Mouse (Mus musculus): Measurements from ENCODE around the gene Hoxa4. TPM values are rescaled to one million over a fixed set of nuclear protein-coding genes. Genes with fewer than 3 reads are reported as not detected.

Hoxa4 gene
- polyA plus RNA-seq, 1 experiment from 2014 or later, result 0.13 TPM

DNA sequence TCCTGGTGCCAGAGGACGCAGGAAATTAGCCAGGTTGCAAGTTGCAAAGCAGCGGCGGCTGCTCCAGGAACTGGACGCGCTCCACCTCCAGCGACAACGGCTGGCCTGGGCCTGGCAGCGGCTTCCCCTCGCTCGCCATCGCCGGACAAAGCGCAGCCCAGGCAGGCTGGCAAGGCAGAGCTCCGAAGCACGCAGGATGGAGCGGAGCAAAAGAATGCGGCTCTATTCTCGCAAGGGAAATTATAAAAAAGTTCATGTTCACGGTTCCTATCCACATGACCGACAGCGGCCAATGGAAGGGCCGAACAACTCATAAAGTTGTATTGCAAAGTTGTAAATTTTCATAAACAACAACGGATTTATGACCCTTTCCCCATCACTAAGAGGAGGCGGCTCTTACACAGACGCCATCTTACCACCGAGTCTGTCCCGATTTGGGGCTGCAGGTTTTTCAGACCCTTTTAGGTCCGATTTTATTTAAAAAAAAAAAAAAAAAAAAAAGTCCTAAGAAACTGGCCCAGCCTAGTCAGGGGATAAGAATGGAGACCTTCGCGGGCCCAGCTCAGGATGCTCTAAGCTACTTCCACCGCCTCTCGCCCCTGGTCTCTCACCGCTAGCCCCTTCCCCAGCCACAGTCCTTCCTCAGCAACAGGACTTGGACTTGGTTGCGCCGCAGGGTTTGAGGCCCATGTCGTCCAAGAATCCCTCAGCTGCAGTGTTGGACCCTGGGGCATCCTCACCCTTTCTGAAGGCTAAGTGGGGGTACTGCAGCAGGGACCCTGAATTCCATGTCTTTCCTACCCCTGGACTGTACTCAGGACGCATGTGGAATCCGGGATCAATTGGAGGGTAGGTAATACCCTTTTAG lies 21.8 kb upstream of the Hoxa4 start, which contains the start of the genes Hoxa3 and Gm28308:
Gene Hoxa3 (minus strand): TSS at position 218 of the 868 bp plus-strand sequence.
Gene Gm28308 (minus strand): TSS at position 221 of the 868 bp plus-strand sequence.
- ATAC-seq (no peak), DNase-seq (no peak)
- H3K36me3 ChIP-seq (replicated peaks; ENCODE audit: insufficient read depth, low read length), result no peaks in the 10 kb centered on the region
- WGBS (ENCODE audit: insufficient replicate concordance), result 4% methylated on average over 38 of the region's 38 CpGs
- H3K9me3 ChIP-seq (ENCODE audit: low read length), result no peaks in the 10 kb centered on the region
- peaks cover 98% of the 10 kb centered on the region for H3K27me3 ChIP-seq (ENCODE audit: insufficient read depth, low read length)
- no peak within 1 kb of the TSS for H3K27ac ChIP-seq (ENCODE audit: low read depth)
- TF ChIP-seq EP300 (IDR thresholded peaks at IDR 0.05; ENCODE audit: low read depth) (no peak), CTCF (IDR thresholded peaks at IDR 0.05; ENCODE audit: low read depth) (no peak)
- H3K4me2 ChIP-seq (ENCODE audit: low read depth, low read length), result peak within 1 kb of the TSS; percentile 49
- H3K4me3 ChIP-seq (ENCODE audit: low read depth, low read length), result peak within 1 kb of the TSS; percentile 35
- H3K4me1 ChIP-seq (ENCODE audit: insufficient read depth), result peaks cover 8% of the 10 kb centered on the region
- H3K9ac ChIP-seq (replicated peaks), result no peak within 1 kb of the TSS

DNA sequence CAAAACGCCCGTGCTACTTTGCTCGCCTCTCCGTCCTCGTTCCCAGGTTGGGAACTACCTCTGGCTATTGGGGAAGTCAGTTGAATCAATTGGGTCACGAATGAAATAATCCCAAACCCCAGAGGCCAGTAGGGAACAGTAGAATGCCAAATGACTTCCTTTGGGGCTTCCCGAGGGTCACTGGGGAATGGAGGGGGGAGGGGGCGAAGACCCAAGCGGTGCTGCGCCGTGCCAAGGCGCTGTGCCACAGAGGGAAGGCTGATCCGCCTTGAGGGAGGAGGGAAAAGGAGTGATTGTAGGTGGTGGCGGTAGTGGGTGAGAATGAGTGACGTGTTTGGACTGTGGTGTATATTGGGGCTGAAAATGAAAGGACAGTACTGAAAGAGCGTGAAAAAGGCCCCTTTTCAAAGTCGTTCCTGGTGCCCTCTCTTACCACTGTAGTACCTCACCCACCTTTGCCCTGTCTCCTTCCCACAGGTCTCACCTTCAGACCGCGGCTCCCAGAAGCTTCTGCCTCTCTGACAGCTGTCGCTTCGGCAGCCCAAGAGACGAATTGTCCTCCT lies 21.1 kb upstream of the Hoxa4 start:
- Histone ChIP-seq H3K4me2 (ENCODE audit: low read depth, low read length) (peak overlapping the region; percentile 49), H3K27me3 (ENCODE audit: insufficient read depth, low read length) (peaks cover 98% of the 10 kb centered on the region), H3K9me3 (ENCODE audit: low read length) (no peaks in the 10 kb centered on the region), H3K36me3 (replicated peaks; ENCODE audit: insufficient read depth, low read length) (no peaks in the 10 kb centered on the region), H3K27ac (ENCODE audit: low read depth) (no peak overlapping the region), H3K4me3 (ENCODE audit: low read depth, low read length) (peak overlapping the region; percentile 35), H3K9ac (replicated peaks) (no peak overlapping the region), H3K4me1 (ENCODE audit: insufficient read depth) (peaks cover 9% of the 10 kb centered on the region)
- 2% methylated on average over 22 of the region's 22 CpGs for WGBS (ENCODE audit: insufficient replicate concordance)
- ATAC-seq, result no peak
- DNase-seq, result no peak
- no peak for TF ChIP-seq EP300 (IDR thresholded peaks at IDR 0.05; ENCODE audit: low read depth)
- no peak for TF ChIP-seq CTCF (IDR thresholded peaks at IDR 0.05; ENCODE audit: low read depth)

DNA sequence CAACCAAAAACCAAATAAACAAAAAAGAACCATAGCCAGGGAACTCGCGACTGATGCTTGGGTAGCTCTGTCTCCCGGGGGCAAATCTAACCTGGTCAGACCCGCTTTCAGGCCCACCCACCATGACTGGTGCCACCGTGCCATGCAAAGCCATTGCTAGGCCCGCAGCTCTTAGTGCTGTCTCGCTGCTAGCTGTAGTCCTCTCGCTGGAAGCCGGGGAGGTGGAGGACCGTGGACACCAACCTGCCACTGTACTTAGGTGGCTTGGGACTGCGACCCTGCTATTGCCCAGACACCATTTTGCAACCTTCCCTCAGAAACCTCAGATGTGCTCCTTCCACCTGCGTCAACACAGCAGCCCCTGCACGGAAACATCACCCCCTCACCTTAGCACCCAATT lies 20.4 kb upstream of the Hoxa4 start:
- Histone ChIP-seq H3K27me3 (ENCODE audit: insufficient read depth, low read length) (peaks cover 98% of the 10 kb centered on the region), H3K9ac (replicated peaks) (no peak overlapping the region), H3K4me2 (ENCODE audit: low read depth, low read length) (peak overlapping the region; percentile 49), H3K4me3 (ENCODE audit: low read depth, low read length) (peak overlapping the region; percentile 6; the same call in 1 of the 2 replicates), H3K27ac (ENCODE audit: low read depth) (no peak overlapping the region), H3K4me1 (ENCODE audit: insufficient read depth) (peaks cover 4% of the 10 kb centered on the region; the same call in 1 of the 2 replicates), H3K36me3 (replicated peaks; ENCODE audit: insufficient read depth, low read length) (no peaks in the 10 kb centered on the region), H3K9me3 (ENCODE audit: low read length) (no peaks in the 10 kb centered on the region)
- no peak for ATAC-seq
- DNase-seq, result no peak
- 2% methylated on average over 13 of the region's 13 CpGs for WGBS (ENCODE audit: insufficient replicate concordance)
- TF ChIP-seq EP300 (IDR thresholded peaks at IDR 0.05; ENCODE audit: low read depth), result no peak
- no peak for TF ChIP-seq CTCF (IDR thresholded peaks at IDR 0.05; ENCODE audit: low read depth)

DNA sequence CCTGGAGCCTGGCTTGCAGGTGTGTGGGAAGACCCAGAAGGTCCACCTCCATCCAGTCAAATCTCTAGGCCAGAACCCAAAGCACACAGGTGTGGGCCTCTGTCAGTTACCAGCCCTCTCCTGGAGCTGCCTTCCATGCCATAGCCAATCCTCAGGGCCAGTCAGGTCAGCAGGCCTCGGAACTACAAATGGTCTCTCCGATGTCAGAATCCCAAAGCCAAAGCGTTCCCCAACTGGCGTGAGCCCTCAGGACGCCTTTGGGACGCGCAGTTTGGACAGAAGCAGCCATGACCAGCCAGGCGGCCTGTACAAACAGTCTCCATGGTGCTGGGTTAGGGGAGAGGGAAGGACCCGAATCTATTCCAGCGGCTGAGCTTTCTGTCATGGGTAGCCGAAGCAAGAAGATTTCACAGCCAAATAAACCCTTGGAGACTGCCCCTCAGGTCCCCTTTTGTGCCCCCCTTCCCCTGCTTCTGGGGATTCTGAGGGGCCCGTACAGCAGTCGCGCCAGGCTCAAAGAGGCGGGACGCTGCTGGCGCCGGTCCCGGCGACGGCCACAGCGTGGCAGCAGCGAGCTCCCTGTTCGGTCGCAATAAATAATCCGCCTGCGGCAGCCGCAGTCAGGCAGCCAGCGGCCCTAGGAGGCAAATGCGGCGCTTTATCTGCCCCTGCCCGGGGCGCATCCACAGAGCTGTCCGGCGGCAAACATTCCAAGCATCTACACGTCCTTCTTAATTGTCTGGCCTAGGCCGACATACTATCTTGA lies 19.8 kb upstream of the Hoxa4 start:
- H3K4me1 ChIP-seq (ENCODE audit: insufficient read depth), result peaks cover 2% of the 10 kb centered on the region; the same call in 1 of the 2 replicates
- H3K4me2 ChIP-seq (ENCODE audit: low read depth, low read length), result peak overlapping the region; percentile 49
- ATAC-seq (peak; percentile 71), DNase-seq (peak; percentile 72)
- peak overlapping the region; percentile 6; the same call in 1 of the 2 replicates for H3K4me3 ChIP-seq (ENCODE audit: low read depth, low read length)
- no peak overlapping the region for H3K9ac ChIP-seq (replicated peaks)
- TF ChIP-seq EP300 (IDR thresholded peaks at IDR 0.05; ENCODE audit: low read depth), result no peak
- peak; percentile 75 for TF ChIP-seq CTCF (IDR thresholded peaks at IDR 0.05; ENCODE audit: low read depth)
- no peaks in the 10 kb centered on the region for H3K9me3 ChIP-seq (ENCODE audit: low read length)
- 3% methylated on average over 37 of the region's 37 CpGs for WGBS (ENCODE audit: insufficient replicate concordance)
- peaks cover 98% of the 10 kb centered on the region for H3K27me3 ChIP-seq (ENCODE audit: insufficient read depth, low read length)
- no peak overlapping the region for H3K27ac ChIP-seq (ENCODE audit: low read depth)
- H3K36me3 ChIP-seq (replicated peaks; ENCODE audit: insufficient read depth, low read length), result no peaks in the 10 kb centered on the region

DNA sequence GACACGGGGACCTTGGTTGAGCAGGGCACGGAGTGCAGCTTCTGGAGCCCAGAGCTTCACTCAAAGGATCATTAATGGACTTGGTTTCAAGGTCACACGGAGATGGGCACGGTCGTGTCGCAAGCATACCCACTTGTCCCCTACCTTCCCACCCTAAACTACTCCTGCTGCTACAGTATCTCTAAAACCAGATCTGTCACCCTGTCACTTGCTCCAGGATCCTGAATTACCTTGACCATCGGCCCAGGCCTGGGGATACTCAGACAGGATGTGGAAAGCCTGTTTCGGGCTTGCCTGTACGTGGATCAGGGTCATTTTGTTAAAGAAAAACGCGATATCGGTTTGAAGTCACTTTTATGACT lies 18.1 kb upstream of the Hoxa4 start:
- TF ChIP-seq EP300 (IDR thresholded peaks at IDR 0.05; ENCODE audit: low read depth) (no peak), CTCF (IDR thresholded peaks at IDR 0.05; ENCODE audit: low read depth) (no peak)
- H3K36me3 ChIP-seq (replicated peaks; ENCODE audit: insufficient read depth, low read length), result no peaks in the 10 kb centered on the region
- WGBS (ENCODE audit: insufficient replicate concordance), result 26% methylated on average over 12 of the region's 12 CpGs
- H3K4me1 ChIP-seq (ENCODE audit: insufficient read depth), result peaks cover 2% of the 10 kb centered on the region; the same call in 1 of the 2 replicates
- no peak overlapping the region for H3K27ac ChIP-seq (ENCODE audit: low read depth)
- DNase-seq (no peak), ATAC-seq (no peak)
- H3K9me3 ChIP-seq (ENCODE audit: low read length), result no peaks in the 10 kb centered on the region
- no peak overlapping the region for H3K4me3 ChIP-seq (ENCODE audit: low read depth, low read length)
- no peak overlapping the region for H3K4me2 ChIP-seq (ENCODE audit: low read depth, low read length)
- H3K27me3 ChIP-seq (ENCODE audit: insufficient read depth, low read length), result peaks cover 97% of the 10 kb centered on the region
- no peak overlapping the region for H3K9ac ChIP-seq (replicated peaks)
